ENCODE assay signal across 8 mouse cellular contexts in the genomic region with DNA sequence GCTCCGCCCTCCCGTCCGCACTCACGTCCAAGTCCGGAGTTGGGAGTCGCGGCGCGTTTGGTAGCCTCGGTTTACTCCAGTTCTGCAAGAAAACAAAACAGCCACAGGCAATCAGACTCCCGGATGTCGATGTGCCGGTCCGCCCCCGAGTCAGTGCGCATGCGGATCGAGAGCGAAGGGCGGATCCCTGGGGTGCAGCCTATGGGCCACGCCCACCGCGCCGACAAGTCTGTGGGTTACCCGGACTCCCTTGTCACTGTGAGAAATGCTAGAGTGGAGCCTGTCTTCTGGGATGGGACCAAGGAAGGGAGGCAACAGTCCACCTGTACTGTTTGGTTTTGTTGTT. TPM values are rescaled to one million over a fixed set of nuclear protein-coding genes. Genes with fewer than 3 reads are reported as not detected.
DNase-seq lines count a peak whose midpoint lies in the region; ATAC-seq and TF ChIP-seq lines count a peak whose summit lies in the region.

A gene (minus strand): TSS at position 161 of the 346 bp plus-strand sequence.

- H3K9me3 ChIP-seq in MEL (replicated peaks; ENCODE audit: insufficient read depth, low read length): no peaks in the 10 kb centered on the region
- H3K9me3 ChIP-seq in forebrain, embryonic 16.5 days (ENCODE audit: control insufficient read depth, low read length): no peaks in the 10 kb centered on the region
- H3K9me3 ChIP-seq in neural tube, embryonic 15.5 days (replicated peaks): no peaks in the 10 kb centered on the region

- peak; percentile 74 to 85 for TF ChIP-seq POLR2A in MEL (IDR thresholded peaks at IDR 0.05; ENCODE audit: control insufficient read depth in 1 of 2, insufficient read depth in 1 of 2, low read depth in 1 of 2, low read length in 2 of 2, poor library complexity in 1 of 2)
- peak; percentile 78; the same call in 1 of the 2 replicates for TF ChIP-seq POLR2A in lung, adult 2 months (IDR thresholded peaks at IDR 0.05; ENCODE audit: borderline replicate concordance, extremely low read depth, low read depth, low read length)

- 0% methylated on average over 25 of the region's 25 CpGs for WGBS in forebrain, embryonic 16.5 days
- under 1% methylated on average over 25 of the region's 25 CpGs for WGBS in lung, adult 2 months
- 0% methylated on average over 25 of the region's 25 CpGs for WGBS in neural tube, embryonic 15.5 days

- TF ChIP-seq RAD21 in MEL (IDR thresholded peaks at IDR 0.05; ENCODE audit: low read depth, low read length): no peak

- no peaks in the 10 kb centered on the region for H3K27me3 ChIP-seq in MEL (ENCODE audit: control insufficient read depth in 1 of 2, insufficient read depth in 2 of 2, low read length in 2 of 2)
- H3K27me3 ChIP-seq in forebrain, embryonic 16.5 days (replicated peaks; ENCODE audit: control insufficient read depth, insufficient read depth, low read length): no peaks in the 10 kb centered on the region
- H3K27me3 ChIP-seq in neural tube, embryonic 15.5 days (replicated peaks): no peaks in the 10 kb centered on the region

- H3K9ac ChIP-seq in MEL (ENCODE audit: control insufficient read depth, low read depth, low read length, poor library complexity, severe bottlenecking): peak within 1 kb of the TSS; percentile 85
- peak within 1 kb of the TSS; percentile 95 for H3K9ac ChIP-seq in forebrain, embryonic 16.5 days (replicated peaks; ENCODE audit: low read depth, low read length)
- peak within 1 kb of the TSS; percentile 95 for H3K9ac ChIP-seq in neural tube, embryonic 15.5 days (replicated peaks)

- peaks cover 11% of the 10 kb centered on the region for H3K79me2 ChIP-seq in MEL (ENCODE audit: control insufficient read depth, insufficient read depth, low read length, poor library complexity)

- H3K4me2 ChIP-seq in forebrain, embryonic 16.5 days (ENCODE audit: low read length): peak within 1 kb of the TSS; percentile 89
- H3K4me2 ChIP-seq in neural tube, embryonic 15.5 days: peak within 1 kb of the TSS; percentile 71

- H3K27ac ChIP-seq in MEL (ENCODE audit: control insufficient read depth, low read depth, low read length): peak within 1 kb of the TSS; percentile 85
- H3K27ac ChIP-seq in forebrain, embryonic 16.5 days (ENCODE audit: low read length): peak within 1 kb of the TSS; percentile 95
- peak within 1 kb of the TSS; percentile 91 for H3K27ac ChIP-seq in neural tube, embryonic 15.5 days (replicated peaks)

- peaks cover 31 to 45% of the 10 kb centered on the region in 2 experiments for H3K4me1 ChIP-seq in MEL (ENCODE audit: control insufficient read depth in 1 of 2, insufficient read depth in 2 of 2, low read length in 2 of 2)
- peaks cover 17% of the 10 kb centered on the region for H3K4me1 ChIP-seq in forebrain, embryonic 16.5 days (replicated peaks; ENCODE audit: control insufficient read depth, insufficient read depth, low read length)
- peaks cover 18% of the 10 kb centered on the region for H3K4me1 ChIP-seq in lung, adult 2 months (ENCODE audit: control insufficient read depth, insufficient read depth, low read length)
- H3K4me1 ChIP-seq in neural tube, embryonic 15.5 days: peaks cover 21% of the 10 kb centered on the region

- intact Hi-C loops in heart, postnatal 25 days (cut with DNase I): no loop called here

- peak; percentile 97 for DNase-seq in MEL (ENCODE audit: low read depth, low spot score)
- peak; percentile 82 to 84 for DNase-seq in cerebellum, adult 18-20 months
- peak; percentile 91 for DNase-seq in heart, postnatal 25 days (ENCODE audit: low spot score)
- DNase-seq in layer of hippocampus, adult 18-20 months (ENCODE audit: low spot score in 2 of 2): peak; percentile 89 to 94
- DNase-seq in lung, adult 2 months: peak; percentile 92
- DNase-seq in testis, postnatal 10 days (ENCODE audit: low spot score): peak; percentile 98

- TF ChIP-seq CTCF in MEL (IDR thresholded peaks at IDR 0.05 in 2 of 3, conservative IDR thresholded peaks at IDR 0.05 in 1 of 3; ENCODE audit: control insufficient read depth in 1 of 3, insufficient read depth in 1 of 3, low read depth in 2 of 3, low read length in 3 of 3, poor library complexity in 1 of 3, severe bottlenecking in 1 of 3): no peak
- TF ChIP-seq CTCF in lung, adult 2 months (IDR thresholded peaks at IDR 0.05; ENCODE audit: insufficient read depth, low read length): no peak

- TF ChIP-seq EP300 in MEL (IDR thresholded peaks at IDR 0.05; ENCODE audit: low read depth in 1 of 2, low read length in 2 of 2): peak in 1 of 2 experiments; percentile 29; a peak in 1 of 4 replicates

- peak; percentile 94 for ATAC-seq in forebrain, embryonic 16.5 days
- ATAC-seq in neural tube, embryonic 15.5 days (ENCODE audit: low FRiP score): peak; percentile 92

- peak within 1 kb of the TSS; percentile 72 to 94 for H3K4me3 ChIP-seq in MEL (ENCODE audit: control insufficient read depth in 1 of 2, insufficient read depth in 1 of 2, low read depth in 2 of 2, low read length in 2 of 2)
- H3K4me3 ChIP-seq in forebrain, embryonic 16.5 days (replicated peaks; ENCODE audit: low read length): peak within 1 kb of the TSS; percentile 95
- peak within 1 kb of the TSS; percentile 90 for H3K4me3 ChIP-seq in lung, adult 2 months (replicated peaks; ENCODE audit: extremely low read depth, low read depth, low read length)
- H3K4me3 ChIP-seq in neural tube, embryonic 15.5 days (replicated peaks): peak within 1 kb of the TSS; percentile 97

- H3K36me3 ChIP-seq in MEL (ENCODE audit: control insufficient read depth in 1 of 2, insufficient read depth in 2 of 2, low read length in 2 of 2): peaks cover 9 to 27% of the 10 kb centered on the region in 2 experiments
- peaks cover 5% of the 10 kb centered on the region; the same call in 1 of the 2 replicates for H3K36me3 ChIP-seq in forebrain, embryonic 16.5 days (ENCODE audit: control insufficient read depth, insufficient read depth)
- H3K36me3 ChIP-seq in neural tube, embryonic 15.5 days: 0 out of 2 replicates have a peak, but pooled peaks cover 8% of the 10 kb centered on the region

TF ChIP-seq in MEL, 35 proteins besides CTCF, POLR2A, EP300 and RAD21:
- TF ChIP-seq MXI1 (IDR thresholded peaks at IDR 0.05; ENCODE audit: low read depth, low read length) (peak; percentile 76), ELF1 (IDR thresholded peaks at IDR 0.05; ENCODE audit: low read depth, low read length) (peak; percentile 65), MYB (IDR thresholded peaks at IDR 0.05; ENCODE audit: low read depth, low read length) (no peak), ZC3H11A (IDR thresholded peaks at IDR 0.05; ENCODE audit: low read depth, low read length) (no peak), NELFE (IDR thresholded peaks at IDR 0.05; ENCODE audit: low read depth, low read length) (peak; percentile 91), ZMIZ1 (IDR thresholded peaks at IDR 0.05; ENCODE audit: low read depth, low read length) (peak; percentile 91), MAZ (IDR thresholded peaks at IDR 0.05; ENCODE audit: low read depth, low read length) (peak; percentile 74; the same call in 1 of the 2 replicates), ETS1 (IDR thresholded peaks at IDR 0.05; ENCODE audit: low read depth, low read length) (peak; percentile 35; the same call in 1 of the 2 replicates), MYC (IDR thresholded peaks at IDR 0.05; ENCODE audit: low read depth, low read length) (no peak), SIN3A (IDR thresholded peaks at IDR 0.05; ENCODE audit: low read length) (peak; percentile 82; the same call in 1 of the 2 replicates), MAX (IDR thresholded peaks at IDR 0.05; ENCODE audit: low read length) (peak; percentile 56), TBP (IDR thresholded peaks at IDR 0.05; ENCODE audit: low read depth, low read length) (peak; percentile 66), USF1 (IDR thresholded peaks at IDR 0.05; ENCODE audit: low read depth, low read length) (no peak), NRF1 (IDR thresholded peaks at IDR 0.05; ENCODE audit: insufficient read depth, low read depth, low read length, poor library complexity, severe bottlenecking) (peak; percentile 95), POLR2AphosphoS2 (IDR thresholded peaks at IDR 0.05; ENCODE audit: low read length) (peak; percentile 87), TCF12 (IDR thresholded peaks at IDR 0.05; ENCODE audit: low read depth, low read length) (peak; percentile 66), MEF2A (IDR thresholded peaks at IDR 0.05; ENCODE audit: extremely low read depth, insufficient replicate concordance, low read depth, low read length, poor library complexity, severe bottlenecking) (0 out of 2 replicates have a peak, but pooled peaks have one; percentile 18), HCFC1 (IDR thresholded peaks at IDR 0.05; ENCODE audit: low read depth, low read length) (peak; percentile 75)

RNA-seq across cellular contexts. Expression of the gene that starts here (rescaled TPM):
- total RNA-seq in MEL (2012; rRNA removed): 58.5 and 64.7 TPM in 2 replicates
- polyA plus RNA-seq in MEL (2012; ENCODE audit: insufficient read depth in 1 of 2, insufficient read length in 2 of 2, low read depth in 1 of 2, low replicate concordance in 2 of 2, missing spikeins in 1 of 2): 100 to 1,000 TPM in 1 of 2 experiments, not detected in 1; 115 TPM
- 201 and 205 TPM in 2 replicates for polyA plus RNA-seq in forebrain, embryonic 16.5 days (2015; fragmentation: Nextera tagmentation; extraction: Ambion mirVana)
- 10 to 100 TPM; 57.7 to 67.6 TPM for total RNA-seq in heart, postnatal 25 days (2021)
- 100 to 1,000 TPM; 120 to 123 TPM for total RNA-seq in layer of hippocampus, adult 18-20 months (2021)
- 125 and 169 TPM in 2 replicates for polyA plus RNA-seq in lung, adult 2 months (2012; rRNA removed)
- 198 and 218 TPM in 2 replicates for polyA plus RNA-seq in neural tube, embryonic 15.5 days (2015; fragmentation: Nextera tagmentation; extraction: Ambion mirVana)

Comparison
In these comparisons a context has a peak if more than half of its experiments do, and no peak if none do; other contexts are left out.
1. Peak in every context shown above with its lines: DNase-seq, ATAC-seq, H3K4me3 ChIP-seq and H3K27ac ChIP-seq.